Mouse (Mus musculus): ENCODE measurements around the gene Cacna2d3.

Cacna2d3 gene

DNA sequence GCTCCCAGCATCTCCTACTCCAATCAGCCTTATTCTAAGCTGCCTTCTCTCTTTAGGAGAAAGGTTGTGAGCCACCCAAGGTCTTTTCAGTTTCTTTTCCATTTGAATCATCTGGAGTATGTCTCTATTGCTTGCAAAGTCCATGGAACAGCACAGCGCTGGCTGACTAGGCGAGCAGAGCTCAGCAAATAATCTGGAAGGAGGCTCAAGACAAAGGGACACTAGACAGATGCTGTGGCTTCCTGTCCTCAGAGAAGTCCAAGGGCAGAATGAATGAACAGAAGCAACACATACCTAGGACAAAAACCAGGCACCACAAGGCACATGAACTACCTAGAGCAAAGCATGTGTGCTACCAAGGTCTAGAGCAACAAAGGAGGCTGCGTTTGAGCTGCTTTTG, 328.8 kb downstream of the Cacna2d3 start:
- no peak for DNase-seq (ENCODE audit: low spot score in 2 of 2)

DNA sequence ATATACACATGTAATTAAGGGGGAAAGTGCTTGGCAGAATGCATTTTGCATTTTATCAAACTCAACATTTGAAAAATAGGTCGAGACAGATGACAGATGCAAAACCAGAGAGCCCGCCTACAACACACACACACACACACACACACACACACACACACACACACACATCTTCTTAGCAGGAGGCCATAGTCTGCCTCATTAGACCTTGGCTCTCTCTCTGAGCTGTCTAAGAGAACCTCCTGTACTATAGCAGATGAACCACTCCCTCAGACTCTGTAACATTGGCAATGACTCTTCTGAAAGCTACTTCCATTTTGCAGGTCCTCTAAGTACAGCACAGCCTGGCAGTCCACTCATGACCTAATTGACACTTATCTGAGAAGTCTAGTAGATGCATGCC, 330.2 kb downstream of the Cacna2d3 start:
- DNase-seq (ENCODE audit: low spot score in 2 of 2) = no peak

DNA sequence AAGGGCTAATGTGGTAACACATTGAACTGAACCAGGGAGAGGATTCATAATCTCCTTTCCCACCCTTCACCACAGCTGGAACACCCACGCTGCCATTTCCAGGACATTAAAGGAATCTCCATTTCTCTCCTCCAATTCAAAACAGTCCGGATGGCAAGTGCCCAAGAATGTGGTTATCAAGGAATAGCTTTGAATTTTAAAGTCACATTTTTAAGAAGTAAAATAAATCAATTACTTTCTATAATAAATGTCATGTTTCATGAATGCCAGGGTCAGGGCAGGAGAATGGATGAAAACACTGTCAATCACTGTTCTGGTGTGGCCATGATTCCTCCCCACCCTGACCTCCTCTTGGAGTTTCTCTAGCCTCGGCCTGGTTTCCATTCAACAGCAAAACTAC, 333.9 kb downstream of the Cacna2d3 start:
- DNase-seq (ENCODE audit: low spot score in 2 of 2) = no peak

DNA sequence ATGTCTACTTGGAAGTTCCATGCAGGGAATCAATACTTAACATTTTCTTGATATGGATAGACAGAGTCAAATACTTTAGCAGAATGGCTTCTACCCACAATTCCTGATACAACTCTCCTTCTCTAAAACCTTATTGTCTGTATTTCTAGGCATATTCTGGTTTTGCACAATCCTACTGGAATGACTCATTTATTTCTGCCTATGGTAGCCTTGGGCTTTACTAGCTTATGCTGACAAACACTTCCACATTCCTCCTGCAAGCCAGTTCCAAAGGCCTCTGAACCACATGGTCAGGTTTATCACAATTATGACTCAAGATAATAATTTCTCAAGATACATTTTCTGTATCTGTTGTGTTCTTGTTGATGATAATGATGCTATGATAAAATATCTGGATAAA, 336.2 kb downstream of the Cacna2d3 start:
- DNase-seq (ENCODE audit: low spot score in 2 of 2) = no peak

DNA sequence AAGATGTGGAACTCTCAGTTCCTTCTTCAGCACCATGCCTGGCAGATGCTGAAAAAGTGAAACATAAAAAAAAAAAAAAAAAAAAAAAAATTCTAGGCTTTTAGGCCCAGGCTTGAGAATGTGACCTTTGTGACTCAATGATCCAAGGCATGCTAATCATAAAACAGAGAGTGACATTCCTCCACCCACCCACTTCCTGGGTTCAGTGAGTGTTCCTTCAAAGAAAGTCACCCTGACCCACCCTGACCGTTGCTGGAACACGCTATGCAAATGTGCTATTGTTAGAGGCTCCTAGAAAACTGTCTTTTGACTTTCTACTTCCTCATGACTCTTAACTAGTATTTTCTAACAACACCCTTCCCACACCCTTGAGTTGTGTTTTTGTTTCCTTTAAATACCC, 338.9 kb downstream of the Cacna2d3 start:
- no peak for DNase-seq (ENCODE audit: low spot score in 2 of 2)

DNA sequence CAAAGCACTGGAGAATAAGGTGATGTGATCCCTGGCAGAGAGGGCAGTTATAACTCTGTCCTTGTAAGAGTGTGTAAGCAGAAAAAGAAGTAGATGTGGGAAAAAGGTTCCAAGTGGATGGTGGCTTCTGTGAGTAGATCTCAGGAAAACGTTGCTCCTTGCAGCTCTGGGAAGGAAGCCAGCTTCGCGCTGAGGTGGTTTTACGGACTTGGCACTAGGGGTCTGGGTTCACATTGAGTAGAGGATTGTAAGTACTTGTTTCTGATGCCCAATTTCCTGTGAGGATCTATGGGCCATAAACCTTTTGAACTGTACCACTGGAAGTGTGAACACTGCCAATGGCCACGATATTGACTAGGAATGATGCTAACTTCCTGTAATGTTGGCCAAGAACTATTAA, 354.8 kb downstream of the Cacna2d3 start:
- no peak for DNase-seq (ENCODE audit: low spot score in 2 of 2)

DNA sequence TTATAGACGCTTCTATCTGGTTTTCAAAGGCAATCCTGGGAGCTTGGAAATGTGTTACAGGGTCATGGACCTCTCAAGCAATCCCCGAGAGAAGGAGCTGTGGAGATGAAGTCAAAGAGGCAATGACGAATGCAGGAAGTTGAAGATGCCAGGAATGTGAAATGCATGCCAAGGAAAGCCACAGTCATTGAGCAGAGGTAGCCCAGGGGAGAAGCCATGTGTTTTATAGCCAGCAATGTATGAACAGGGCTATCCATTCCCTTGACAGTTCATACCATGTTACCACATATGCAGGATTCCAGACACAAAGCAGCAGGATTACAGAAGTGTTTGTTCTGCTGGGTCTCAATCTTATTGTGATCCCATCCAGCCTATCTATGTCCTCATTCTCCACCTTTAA, 359.2 kb downstream of the Cacna2d3 start:
- no peak for DNase-seq (ENCODE audit: low spot score in 2 of 2)

DNA sequence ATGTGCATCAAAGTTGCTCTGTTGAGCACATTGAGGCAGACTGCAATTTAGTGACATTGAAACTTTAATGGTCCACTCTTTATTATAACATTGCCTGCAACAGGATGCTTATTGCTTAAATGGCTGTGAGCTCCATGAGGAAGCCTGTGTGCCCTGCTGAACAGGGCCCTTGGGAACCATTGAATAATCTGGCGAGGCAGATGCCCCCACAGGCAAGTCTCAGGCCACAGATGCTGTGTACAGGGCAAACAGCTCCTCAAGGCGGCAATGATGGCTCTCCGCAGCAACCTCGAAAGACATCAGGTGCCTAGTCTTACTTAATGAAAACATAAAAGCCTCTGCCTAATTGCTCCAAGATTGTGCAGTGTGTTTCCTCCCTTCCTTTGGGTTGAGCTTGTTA, 371.0 kb downstream of the Cacna2d3 start:
- no peak for DNase-seq (ENCODE audit: low spot score in 2 of 2)

DNA sequence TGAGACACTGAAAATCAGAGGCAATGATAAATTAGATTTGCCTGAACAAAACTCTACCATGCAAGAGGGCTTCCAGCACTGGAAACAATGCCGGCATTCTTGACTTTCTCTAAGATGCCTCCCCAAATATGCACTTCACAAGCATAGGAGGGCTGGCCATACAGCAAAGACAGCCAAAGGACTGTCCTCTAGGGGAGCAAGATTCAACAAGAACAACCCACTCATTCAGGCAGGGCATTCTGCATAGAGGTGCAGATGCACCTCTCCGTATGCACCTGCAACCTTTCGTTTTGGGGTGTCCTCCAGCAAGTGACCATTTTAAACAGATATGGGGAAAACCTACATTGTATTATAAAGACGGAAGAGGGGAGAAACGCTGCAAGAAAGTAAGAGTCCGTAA, 380.1 kb downstream of the Cacna2d3 start:
- no peak for DNase-seq (ENCODE audit: low spot score in 2 of 2)

DNA sequence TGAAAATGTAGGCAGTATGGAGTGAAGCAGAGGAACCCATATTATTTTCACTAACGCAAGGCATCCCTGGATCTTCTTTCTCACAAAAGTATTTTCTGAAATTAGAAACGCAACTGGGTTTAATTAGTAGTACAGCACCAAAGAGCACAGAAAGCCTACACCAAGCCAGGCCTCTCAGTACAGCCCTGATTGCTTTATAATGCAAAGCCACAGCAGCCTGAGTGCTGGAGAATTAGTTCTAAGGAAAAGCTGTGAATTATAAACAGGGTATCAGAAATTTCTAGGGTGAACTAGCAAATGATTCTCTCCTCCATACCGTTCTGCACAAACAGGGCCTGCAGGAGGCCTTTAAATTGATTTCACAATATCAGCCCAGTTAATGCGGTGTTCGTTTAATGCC, 380.9 kb downstream of the Cacna2d3 start:
- DNase-seq (ENCODE audit: low spot score in 2 of 2) = no peak

DNA sequence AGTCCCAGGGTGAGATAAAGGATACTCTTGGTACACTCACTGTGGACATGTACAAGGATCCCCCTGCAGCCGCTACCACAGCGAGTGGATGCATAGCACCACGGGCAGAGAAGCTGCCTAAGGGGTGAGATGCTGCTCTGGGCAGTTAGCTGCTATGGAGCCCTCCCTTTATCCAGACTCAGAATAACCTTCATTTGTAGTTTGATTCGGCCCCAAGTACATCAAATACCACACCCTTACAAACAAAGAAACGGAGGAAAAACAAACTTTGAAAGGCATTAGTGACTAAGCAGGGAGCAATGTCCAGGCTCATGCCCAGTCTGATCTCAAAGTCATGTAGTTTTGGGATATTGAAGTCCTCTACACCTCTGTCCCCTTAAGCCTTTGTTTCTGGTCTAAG, 386.8 kb downstream of the Cacna2d3 start:
- no peak for DNase-seq (ENCODE audit: low spot score in 2 of 2)

DNA sequence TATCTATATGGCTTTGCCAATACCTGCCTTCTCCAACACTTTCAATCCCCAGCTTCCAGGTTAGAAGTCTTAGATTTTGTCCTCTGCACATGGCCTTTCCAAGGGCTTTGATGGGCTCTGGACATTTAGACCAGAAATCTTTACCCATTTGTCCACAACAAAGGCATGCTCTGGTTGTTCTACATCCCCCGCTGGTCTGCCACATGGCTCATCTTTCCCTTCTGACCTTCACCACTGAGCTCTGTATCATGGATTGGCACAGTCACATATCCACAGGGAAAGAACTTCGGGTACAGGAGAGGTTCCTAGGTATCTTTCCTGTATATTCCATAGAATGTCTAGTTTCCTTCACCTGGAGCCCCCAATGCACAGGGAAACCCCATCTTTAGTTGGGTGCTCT, 387.4 kb downstream of the Cacna2d3 start:
- no peak for DNase-seq (ENCODE audit: low spot score in 2 of 2)

DNA sequence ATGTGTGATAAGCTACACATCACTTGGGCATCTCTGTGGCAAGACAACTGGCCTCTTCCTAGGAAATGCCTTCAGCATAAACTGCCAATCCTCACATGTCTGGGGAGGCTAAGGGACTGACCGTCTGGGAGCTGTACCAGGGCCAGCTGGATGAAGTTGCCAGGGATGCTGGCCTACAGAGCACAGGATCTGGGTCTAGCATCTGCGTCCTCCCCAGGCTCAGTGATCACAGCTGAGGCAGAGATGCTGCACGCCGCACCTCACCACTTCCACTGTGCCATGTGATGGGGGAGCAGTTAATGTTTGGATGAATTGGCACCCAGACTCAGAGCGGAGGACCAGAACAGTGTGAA, 397.3 kb downstream of the Cacna2d3 start:
- no peak for DNase-seq (ENCODE audit: low spot score in 2 of 2)

DNA sequence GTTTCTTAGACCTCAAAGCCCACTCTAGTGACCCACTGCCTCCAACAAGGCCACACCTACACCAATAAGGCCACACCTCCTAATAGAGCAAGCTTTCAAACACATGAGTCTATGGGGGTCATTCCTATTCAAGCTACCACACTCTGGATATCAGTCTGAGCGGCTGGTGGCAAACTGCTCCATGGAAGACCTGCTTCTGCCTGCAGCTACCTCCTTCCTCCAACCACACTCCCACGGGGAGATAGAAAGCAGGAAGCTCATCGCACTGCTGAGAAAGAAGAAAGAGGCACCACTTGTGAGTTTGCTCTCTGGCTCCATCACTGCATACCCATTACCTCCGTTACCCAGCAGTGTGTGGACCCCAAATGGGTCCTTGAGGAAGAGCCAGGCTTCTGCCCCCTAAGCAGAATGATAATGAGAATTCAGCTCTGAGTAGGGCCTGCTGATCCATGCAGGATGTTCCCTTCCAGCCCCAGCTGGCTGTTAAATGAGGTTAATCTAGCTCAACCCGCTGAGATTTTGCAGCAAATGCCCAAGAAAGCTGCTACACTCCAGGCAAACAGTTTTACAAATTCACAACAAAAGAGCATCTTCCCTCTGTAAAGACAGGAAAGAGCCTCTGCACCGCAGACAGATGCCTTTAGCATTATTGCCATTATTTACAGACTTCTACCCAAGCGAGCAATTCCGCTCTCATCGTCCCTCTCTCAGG, 397.8 kb downstream of the Cacna2d3 start:
- DNase-seq (ENCODE audit: low spot score in 2 of 2) = no peak

DNA sequence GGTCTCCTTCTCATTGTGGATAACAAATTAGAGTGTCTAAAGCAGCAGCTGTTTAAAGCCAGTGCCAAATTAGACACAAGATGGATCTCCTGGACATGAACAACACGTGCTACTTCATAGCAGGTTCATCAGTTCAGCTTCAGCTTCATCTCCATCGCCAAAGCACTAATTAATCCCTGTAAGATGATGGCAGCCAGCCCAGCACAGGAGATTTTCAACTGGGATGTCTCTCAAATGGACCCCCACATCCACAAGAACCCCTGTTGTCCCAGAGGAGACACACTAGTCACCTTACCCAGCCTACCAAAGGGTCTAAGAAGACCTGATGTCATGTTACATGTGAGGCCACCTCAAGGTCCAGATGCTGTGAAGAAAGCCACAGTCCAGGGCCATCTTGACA, 408.2 kb downstream of the Cacna2d3 start:
- no peak for DNase-seq (ENCODE audit: low spot score in 2 of 2)

DNA sequence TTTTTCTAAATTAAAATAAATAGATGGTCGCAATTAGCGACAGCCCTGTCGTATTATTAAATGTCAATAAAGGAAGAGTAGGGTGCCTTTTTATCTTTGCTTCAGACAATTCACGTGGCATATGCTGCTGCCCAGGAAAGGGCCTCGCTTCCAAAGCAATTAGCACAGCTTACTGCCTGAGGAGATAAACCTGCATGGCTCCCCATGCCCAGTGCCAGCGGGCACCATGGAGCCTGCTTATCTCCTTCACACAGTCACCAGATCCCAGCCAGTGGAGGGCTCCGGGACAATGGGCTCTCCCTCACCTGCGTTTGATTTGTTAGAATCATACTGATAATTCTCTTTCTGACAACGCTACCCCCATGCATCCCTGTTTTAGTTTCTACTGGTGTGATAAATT, 416.0 kb downstream of the Cacna2d3 start:
- no peak for DNase-seq (ENCODE audit: low spot score in 2 of 2)

DNA sequence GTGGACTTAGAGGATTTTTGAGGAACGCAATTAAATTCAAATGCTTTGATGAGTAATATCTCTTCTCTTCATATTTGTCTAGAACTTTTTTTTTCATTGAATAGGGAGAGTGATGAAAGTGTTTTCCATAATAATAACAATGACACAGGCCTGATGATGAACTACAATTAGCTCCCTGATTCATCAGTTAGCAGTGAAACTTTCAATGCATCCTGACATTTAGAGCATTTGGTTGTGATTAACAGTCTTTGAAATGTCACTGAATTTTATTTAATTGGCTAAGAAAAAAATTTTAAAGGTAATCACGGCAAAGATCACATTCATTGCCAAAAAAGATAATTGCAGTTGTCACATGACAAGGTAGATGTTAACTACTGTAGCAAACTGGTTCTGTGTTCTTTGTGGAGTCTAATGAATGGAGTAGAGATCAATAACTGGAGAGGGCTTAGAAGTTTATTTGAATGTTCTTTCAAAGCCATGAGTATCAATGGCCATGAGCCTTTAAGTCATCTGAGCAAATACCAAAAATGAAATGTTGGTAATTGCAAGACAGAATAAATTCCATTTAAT, 425.4 kb downstream of the Cacna2d3 start:
- DNase-seq (ENCODE audit: low spot score in 2 of 2) = no peak

DNA sequence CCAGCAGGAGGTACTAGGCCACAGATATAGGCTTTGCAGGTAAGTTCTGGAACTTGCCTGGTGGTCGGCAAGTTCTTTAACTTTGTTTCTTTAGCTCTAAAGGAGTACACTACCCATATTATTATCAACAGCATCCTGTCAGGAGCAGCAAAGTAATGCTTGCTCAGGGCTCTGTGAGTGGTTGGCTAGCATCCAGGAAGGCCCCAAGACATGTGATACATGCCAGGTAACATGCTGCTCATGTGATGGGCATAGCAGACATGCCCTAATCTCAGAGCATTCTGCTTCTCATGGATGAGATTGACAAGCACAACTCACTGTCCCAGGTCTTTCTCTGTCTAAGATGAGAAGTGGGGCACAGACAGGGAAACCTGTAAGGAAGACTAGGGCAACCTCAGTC, 442.8 kb downstream of the Cacna2d3 start:
- no peak for DNase-seq (ENCODE audit: low spot score in 2 of 2)

DNA sequence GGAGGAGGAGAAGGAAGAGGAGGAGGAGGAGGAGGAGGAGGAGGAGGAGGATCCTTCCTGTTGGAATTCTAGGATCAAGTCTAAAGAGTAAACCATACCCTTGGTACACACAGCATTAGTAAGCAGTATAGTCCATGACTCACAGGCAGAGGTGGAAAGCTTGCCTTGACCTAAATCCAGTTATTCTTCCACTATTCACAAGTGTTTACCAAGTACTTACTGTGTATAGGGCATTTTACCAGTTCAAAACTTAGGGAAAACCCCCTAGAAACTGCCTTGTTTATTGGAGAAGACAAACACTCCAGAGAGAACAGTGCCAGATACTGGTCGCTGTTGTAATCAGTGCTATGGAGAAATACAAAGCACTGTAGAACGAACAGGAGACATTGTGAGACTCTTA, 443.3 kb downstream of the Cacna2d3 start:
- no peak for DNase-seq (ENCODE audit: low spot score in 2 of 2)

DNA sequence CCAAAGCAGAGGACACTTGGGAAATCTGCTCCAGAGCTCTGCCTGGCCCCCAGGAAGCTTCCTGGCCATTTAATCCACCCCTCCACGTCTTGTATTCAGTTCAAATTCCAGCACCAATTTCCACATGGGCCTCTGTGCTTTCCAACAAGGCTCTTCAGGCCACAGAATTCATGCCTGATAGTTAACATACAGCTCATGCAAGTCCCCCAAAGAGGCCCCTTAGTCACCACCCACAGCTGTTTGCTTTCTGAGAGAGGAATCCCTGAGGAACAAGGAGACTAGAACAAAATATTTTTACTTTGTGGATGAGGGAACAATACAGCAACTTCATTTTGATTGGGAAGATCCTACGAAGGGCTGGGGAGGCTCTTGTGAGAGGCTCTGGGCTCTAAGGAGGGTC, 444.0 kb downstream of the Cacna2d3 start:
- DNase-seq (ENCODE audit: low spot score in 2 of 2) = no peak

DNA sequence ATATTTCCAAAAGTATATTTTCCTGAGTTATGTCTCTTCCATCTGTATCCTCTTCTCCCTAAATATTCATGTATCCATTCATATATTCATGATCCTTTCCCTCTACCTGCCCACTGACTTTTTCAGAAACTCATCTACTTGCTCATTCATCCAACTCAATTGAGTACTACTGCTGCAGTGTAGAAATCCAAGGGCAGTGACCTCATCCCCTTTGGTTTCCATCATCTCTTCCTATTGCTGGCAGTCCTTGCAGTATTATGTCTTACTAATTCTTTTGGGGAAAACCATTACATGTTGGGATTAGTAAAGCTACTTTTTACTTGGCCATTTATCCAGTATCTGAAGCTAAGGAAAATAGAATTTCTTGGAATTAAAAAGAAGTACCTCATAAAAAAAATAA, 447.8 kb downstream of the Cacna2d3 start:
- DNase-seq (ENCODE audit: low spot score in 2 of 2) = no peak

DNA sequence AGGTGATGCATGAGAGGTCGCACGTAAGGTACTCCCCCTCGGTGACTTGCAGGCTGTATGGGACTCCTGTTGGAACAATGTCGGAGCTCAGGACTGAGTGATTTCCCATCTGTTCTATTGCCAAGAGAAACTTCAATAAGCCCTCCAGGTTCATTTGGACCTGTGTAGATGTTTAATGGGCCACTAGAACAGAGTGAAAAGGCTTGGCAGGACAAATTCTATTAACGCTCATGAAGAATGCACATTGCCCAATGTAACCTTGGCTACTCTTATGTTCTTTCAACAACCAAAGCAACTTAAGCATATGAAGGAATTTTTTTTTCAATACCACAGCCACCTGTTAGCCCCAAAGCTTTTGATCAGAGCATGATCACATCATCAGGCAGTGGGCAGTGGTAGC, 451.1 kb downstream of the Cacna2d3 start:
- no peak for DNase-seq (ENCODE audit: low spot score in 2 of 2)

DNA sequence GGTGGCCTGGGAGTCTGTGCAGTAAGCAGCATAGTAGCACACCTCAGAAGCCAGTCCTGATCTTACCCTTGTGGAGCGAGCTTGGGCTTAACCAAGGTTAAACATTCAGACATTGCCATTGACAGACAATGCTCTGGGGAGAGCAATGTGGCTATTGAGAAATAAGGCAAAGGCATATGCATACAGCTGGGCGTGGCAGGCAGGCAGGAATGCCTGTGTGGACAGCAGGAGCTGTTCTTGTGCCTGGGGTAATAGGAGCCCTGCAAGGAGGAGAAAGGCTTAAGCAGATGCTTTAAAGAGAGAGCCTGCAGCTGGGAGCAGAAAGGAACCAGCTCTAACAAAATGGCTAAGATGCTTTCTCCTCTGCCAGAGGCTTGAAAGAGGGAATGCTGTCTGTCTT, 451.8 kb downstream of the Cacna2d3 start:
- DNase-seq (ENCODE audit: low spot score in 2 of 2) = no peak

DNA sequence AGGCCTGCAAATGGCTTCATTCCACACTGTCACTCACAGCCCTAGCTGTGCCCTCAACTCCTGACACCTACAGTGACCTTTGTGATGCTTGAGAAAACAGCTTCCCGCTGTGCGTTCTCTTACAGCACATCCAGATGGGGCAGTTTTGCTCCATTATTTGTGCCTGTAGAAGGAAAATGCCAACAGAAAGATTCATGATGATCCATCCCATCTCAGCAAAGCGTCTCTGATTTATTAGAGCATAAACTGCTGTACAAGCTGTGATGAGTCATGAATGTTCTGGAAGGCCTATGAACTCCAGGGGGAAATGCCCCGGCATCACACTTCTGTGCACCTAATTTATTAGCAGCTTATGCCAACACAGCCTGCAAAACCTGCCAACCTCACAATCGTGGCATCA, 453.1 kb downstream of the Cacna2d3 start:
- DNase-seq (ENCODE audit: low spot score in 2 of 2) = no peak
